Mouse (Mus musculus) CD8-positive naive resting alpha-beta T cell, adult 57 days (primary cell): Measurements from ENCODE around the gene Gm49353. TPM values are rescaled to one million over a fixed set of nuclear protein-coding genes. Genes with fewer than 3 reads are reported as not detected.

Experiments used
- total RNA-seq: library from RNA; stranded (reverse); gene quantifications from one replicate; pipeline ENCODE4 v1.2.4, GENCODE M21; 2023

Gene Gm49353
- total RNA-seq: not detected

GRCm38 (mm10) chr10:29198642-29199041 lies at the start of gene Gm49353:
Gene Gm49353 (plus strand): TSS chr10:29198954.

DNA sequence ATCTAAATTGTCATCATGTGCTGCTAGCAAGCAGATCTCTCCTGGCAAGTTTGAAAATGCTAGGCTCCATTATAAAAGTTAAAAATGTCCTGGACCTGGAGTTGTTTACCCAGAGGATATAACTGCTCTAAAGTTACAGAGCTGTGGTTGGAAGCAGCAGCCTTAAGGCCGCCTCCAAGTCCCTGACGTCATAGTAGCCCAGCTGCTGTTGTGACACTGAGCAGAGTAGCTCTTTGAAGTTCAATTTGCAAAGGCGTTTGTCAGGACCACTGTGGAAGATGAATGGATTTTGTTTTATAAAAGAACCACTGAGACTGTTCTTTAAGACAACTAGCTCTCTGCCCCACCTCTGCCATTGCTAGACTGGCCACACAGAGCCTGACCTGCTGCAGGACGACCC lies 12.7 kb downstream of the Gm49353 start, which contains the start of gene 9330159F19Rik:
Gene 9330159F19Rik (plus strand): TSS at position 154 of the 400 bp plus-strand sequence.

Other genes starting within 250 kb of the Gm49353 start
- gene 2310057J18Rik, start 212.7 kb upstream of the Gm49353 start, total RNA-seq: not detected
- gene Soga3, start 55.1 kb upstream of the Gm49353 start, total RNA-seq: not detected
- gene 9330159F19Rik, start 12.7 kb downstream of the Gm49353 start, total RNA-seq: not detected
- 13.5 TPM for gene Echdc1, start 114.2 kb downstream of the Gm49353 start, total RNA-seq
- gene Rnf146, start 163.5 kb downstream of the Gm49353 start, total RNA-seq: 61.1 TPM